Mouse (Mus musculus): ENCODE results near the gene Arrdc2.
A peak's percentile ranks its signal among the peaks of the same experiment; 100 is the strongest.

The Arrdc2 gene

DNA sequence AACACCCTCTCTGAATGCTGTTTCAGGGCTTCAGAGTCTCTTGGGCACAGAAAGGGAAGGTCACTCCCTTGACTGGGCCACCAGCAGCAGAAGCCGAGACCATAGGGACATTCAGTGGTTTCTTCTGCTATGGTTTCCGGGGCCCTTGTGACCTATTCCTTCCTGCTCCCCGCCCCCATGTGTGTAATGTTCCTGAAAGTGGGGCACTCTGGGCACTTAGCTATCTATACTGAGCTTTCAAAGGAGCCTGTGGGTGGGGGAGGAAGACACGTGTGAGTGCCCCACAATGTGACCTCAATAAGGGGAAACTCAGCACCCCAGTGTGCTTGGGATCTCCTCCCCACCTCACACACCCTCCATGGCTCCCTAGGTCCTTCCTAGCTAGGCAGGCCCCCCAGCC lies 33.0 kb downstream of the Arrdc2 start:
- no peak for DNase-seq

DNA sequence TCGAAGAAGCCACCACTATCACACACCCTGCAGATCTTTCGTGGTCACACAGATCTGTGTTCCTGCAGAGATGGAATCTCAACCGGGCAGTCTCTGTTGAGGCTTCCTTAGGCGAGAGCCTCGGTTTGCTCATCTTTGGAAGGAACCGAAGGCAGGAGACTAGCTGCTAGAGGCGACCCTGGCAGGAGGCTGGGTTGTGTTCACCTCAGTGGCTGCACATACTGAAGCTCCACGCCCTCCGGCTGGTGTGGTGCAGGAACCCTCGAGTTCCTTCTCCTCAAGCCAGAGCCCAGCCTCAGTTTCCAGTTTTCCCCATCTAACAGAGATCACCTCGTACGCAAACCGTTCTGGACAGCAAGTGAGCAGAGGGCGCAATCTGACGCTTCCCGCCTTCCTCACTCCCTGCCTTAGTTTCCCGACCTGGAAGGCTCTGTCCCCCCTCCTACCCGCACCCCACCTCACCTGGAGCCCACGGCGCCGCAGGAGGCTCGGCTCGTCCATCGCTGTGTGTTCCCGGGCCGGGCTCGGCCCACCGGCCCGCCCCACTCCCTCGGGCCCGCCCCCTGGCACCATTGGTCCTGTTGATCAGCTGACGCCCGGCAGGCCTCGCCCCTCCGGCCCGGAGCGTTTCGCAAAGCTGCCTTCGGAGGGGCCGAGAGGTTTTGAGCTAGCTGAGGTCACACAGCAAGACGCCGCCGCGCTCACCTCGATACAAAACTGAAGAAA lies 34.9 kb downstream of the Arrdc2 start, which contains the start of gene Mast3:
Gene Mast3, minus strand, starts transcription at position 574 of the 726 bp plus-strand sequence.
- DNase-seq: peak; percentile 91 to 95

DNA sequence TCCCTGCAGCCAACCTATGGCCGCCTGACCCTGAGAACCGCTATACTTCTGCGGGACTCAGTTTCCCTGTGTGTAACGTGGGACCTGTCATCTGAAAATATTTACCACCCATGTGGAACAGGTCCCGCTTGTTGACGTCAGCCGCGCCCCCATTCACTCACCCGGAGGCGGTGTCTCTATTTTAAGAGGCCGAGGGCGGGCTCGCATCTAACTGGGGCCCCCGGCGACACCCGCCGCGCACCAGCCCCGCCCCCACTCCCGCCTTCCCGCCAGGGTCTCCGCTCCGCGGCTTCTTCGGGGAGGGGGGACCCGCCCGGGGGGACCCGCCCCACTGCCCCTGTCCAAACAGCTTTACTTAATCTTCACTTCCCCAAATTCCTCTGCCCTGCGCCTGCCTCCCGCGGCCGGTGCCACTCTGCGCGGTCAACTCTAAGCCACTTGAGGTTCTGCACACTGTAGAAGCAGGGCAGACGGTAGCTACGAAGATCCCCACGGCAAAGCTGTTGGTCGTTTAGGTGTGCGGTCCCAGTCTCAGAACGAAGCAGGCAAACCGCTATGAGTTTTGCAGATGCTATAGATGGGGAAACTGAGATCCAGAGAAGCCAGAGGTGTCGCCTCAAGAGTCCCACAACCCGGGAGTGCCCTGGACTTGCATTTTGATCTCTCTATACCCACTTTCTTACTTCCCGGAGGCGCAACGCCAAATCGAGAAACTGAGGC lies 35.6 kb downstream of the Arrdc2 start:
- peak; percentile 53 to 61 for DNase-seq

DNA sequence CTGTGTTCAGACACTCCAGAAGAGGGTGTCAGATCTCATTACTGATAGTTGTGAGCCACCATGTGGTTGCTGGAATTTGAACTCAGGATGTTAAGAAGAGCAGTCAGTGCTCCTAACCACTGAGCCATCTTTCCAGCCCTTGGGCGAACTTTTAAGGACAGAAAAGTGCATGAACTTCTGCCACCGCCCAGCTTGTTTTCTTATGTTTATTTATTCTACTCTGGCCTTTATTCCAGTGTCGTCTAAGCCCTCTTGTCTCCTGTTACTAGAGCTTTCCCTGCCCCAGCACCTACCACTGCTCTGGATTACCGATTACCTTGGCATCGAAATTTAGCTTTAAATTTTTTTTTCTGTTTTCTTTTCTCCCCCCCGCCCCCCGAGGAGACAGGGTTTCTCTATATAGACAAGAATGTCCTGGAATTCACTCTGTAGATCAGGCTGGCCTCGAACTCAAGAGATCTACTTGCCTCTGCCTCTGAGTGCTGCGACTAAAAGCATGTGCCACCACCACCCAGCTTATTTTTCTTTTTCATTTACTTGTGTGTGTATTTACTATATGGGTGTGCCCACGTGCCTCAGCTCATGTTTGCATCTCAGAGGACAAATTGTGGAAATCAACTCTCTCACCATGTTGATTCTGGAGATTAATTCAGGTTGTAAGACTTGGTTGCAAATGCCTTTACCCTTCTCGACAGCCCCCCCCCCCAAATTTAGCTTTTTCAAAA lies 36.6 kb downstream of the Arrdc2 start:
- no peak for DNase-seq

DNA sequence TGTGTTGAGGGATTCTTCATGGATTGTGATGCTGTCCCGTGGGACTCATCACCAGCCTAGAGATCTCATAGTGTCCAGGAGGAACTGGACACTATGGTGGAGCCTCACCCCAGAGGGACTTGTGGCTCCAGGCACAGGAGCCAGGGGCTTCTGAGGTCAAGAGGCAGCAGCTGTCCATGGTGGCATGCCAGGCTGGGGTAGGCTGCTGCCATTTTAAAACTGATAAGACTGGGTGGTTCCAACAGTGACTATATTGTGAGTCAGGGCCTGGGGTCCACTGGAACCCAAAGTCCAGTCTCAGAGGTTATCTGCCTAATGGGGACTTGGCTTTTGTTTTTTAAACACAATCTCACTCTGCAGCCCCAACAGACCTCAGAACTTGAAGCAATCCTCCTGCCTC lies 37.7 kb downstream of the Arrdc2 start:
- DNase-seq: no peak

DNA sequence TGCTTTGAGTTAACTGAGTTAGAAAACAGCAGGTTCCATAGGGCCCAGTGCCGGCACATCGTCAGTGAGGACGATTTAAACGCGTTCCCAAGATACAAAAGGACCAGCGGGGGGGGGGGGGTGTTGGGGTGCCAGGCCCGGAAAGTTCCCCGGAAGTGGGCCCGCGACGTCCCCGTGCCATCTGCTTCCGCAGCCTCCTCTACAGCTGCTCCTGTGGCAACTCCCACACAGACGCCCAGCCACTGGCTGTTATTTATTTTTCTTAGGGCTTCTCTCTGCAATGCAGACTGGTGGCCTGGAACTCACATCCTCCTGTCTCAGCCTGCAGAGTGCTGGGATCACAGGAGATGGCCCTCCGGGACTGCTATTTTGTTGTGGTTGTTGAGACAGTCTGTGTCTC lies 38.4 kb downstream of the Arrdc2 start:
- peak in 1 of 2 experiments; percentile 44 for DNase-seq

DNA sequence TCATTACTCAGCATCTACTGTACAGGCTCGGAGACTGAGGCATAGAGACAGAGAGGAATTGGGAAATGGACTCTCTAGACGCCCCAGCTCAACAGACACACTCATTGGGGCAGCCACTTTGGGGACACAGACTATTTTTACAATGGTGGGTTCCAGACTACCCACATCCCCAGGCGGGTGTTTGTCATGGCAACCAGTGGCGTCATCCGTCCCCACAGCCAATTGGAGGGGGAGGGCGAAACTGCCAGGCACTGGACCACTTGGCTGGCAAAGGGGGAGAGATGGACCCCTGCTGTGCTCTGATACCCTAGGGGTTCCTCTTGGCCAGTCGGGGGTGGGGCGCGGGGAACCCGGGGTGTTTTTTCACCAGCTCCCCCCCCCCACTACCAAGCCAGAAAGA lies 38.9 kb downstream of the Arrdc2 start:
- no peak for DNase-seq

DNA sequence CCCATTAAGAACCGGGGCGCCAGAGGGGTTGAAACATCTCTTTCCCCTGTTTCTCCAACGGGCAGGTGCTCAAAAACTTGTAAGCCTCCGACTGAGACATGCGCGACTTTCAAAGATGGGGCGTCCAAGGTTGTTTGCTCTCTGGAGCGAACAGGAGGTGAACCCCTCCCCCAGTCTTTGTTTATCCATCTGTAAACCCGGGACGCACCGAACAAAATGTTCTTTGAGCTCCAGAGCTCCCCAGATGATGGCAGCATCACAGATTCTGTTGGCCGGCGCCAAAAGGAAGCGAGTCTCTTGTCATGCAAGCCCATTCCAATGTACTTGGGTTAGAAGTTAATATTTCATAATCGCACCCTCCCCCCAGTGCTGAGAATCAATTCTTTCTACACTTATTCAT lies 41.2 kb downstream of the Arrdc2 start:
- no peak for DNase-seq

DNA sequence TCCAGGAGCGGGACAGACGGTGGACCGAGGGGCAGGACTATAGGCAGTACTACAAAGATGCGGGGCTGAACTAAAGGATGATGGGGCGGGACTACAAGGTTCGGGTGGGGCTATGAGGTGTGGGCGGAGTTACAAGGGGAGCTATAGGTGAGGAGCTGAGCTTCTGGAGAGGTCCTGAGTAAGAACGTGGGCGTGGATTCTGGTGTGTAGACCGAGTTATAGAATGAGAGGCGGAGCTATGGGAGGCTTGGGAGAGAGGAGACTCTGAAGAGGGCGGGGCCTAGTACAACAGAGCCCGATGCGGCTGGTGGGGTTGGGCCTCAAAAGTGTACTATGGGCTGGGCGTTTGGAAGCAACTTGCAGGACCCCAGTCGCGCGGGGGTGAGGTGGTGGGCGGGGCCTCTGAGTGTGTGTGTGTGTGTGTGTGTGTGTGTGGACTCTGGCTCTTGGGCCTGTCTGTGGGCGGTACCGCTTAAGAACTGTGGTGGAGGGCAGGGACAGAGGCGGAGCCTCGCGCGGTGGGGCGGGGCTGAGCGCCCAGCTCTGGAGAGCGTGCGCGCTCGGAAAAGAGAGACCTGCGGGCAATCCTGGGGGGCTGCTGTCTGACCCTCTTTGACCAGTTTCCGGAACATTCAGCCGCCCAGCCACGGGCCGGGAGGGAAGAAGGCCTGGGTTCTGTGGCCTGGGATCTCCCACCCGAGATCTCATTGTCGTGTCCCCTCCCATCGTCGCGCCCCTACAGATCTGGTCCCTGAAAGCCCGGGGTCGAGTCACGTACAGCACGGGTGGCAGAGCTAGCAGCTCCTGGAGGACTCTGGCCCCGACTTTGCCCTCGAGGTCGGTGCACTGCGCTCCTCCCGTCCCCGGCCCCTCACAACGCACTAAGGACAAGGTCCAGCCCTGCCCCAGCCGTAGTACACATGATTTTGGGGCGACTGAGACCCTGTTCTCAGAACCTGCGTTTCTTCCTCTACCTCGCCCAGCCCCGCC lies 42.1 kb downstream of the Arrdc2 start:
- peak; percentile 92 to 95 for DNase-seq

DNA sequence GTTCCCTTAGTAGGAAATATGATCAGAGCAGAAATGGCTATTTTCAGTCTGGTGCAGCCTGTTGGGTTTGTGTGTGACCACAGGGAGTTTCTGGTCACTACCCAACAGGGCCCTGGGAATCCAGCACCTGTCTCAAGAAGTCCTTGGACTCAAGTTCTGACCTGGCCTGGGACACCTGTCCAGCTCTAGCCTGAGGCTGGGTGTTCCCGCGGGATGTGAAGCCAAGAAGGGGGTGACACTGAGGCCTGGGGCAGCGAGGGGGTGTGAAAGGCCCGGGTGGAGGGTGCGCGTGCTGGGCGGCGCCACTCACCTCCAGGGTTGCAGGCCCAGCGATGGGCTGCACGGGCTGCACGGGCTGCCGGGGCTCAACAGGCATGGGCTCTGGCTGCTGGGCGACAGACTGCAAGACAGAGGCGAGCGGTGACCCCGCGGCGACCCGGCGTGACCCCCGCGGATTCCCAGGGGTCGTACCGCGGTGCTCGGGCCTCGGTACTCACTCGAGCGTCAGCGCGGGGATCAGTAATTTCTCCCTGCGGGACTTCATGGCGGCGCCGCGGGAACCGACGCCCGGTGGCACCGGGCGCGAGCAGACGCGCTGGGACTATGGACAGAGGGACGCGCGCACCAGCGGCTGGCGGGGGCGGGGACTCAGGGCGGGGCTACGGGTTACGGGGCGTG lies 43.0 kb downstream of the Arrdc2 start:
- no peak for DNase-seq

DNA sequence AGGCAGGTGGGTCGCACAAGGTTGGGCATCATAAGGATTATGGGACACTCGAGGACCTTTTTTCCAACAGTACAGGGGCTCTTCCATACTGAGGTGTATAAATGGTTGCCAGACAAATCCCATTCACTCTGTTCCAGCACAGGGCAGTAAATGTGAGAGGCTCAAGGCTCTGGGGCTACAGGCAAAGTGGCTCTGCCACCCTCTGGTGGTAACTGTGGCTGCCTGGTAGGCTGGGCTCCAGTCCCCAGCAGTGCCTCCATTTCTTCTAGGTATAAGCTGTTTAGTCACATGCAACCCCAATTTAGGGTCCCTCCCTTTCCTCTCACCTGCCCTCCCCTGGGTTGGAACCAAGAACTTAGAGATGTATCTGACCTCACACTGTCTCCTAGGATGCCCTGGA lies 44.1 kb downstream of the Arrdc2 start:
- no peak for DNase-seq

DNA sequence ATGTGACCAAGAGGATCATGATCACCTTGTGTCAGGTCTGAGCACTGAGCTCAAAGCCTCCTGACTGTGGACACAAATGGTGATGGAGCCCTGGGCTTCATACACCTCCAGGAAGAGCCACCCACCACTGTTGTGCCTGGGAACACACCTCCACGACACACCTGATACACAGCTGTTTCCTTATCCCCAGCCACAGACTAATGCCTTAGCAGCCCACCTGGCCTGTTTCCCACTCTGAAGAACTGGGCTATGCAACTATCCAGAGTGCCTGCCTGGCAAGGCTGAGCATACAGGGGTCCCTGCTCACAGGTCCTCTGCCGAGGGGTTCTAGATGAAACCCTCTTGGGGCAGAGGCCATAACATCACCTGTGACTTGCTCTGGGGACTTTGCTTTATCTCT lies 45.3 kb downstream of the Arrdc2 start:
- no peak for DNase-seq

DNA sequence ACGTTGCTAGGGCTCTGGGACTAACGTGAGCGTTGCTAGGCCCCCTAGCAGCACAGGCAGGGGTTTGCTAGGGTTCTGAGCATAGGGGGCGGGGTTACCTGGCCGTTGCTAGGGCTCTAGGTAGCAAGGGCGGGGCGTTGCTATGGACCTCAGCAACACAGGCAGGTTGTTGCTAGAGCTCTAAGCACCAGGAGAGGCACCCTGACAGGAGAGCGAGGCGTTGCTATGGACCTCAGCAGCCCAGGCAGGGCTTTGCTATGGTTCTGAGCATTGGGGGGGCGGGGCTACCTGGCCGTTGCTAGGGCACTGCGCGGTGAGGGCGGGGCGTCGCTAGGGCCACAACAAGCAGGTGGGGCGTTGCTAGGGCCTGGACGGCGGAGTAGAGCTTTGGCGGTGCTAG lies 46.8 kb downstream of the Arrdc2 start:
- DNase-seq: peak; percentile 89 to 92

DNA sequence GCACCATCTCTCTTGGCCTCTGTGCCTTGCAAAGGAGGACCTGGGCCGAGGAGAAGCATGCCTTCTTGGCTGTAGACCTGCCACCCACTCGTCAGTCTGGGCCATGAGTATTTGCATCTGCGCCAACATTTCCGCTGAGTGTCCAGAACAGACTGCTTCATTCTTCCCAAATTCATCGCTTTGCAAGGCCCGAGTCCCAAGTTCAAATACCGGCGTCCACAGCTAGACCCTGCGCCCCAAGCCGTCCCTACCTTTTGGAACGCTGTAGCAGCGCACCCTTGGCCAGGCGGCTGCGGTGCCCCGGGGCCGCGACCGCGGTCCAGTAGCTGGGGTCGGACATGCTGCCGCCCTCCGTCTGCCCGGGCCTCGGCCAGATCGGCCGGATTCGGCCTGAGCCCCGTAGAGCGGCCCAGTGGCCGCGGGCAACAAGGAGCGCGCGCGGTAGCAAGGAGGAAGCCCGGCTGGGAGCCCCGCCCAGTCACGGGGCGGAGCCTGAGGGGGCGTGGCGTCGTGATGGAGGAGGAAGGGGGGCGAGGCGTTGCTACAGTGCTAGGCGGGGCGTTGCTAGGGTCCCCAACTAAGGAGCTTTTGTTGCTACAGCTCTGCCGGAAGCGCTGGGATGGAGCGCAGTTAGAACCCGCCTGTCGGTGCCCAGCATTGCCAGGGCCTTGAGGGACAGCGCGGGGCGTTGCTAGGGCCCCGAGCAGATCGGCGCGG lies 47.4 kb downstream of the Arrdc2 start:
- DNase-seq: peak; percentile 99

DNA sequence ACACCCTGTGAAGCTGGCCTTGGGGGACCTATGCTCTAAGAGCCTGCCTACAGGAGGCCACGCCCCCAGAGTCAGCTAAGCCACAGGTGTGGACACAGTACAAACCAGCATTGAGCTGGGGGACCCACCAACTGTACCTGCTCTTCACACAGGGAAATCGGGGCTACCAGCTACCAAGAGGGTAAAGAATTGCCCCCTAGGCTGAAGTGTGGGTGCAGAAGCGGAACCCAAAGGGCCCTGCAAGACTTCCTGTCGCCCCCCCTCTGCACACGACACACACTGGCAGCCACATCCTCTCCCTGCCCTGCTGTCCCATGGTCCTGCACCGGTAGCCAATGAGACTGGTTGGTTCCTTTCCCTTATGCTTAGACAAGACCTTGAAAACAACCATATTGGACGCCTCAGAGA lies 48.2 kb downstream of the Arrdc2 start:
- DNase-seq: peak; percentile 53 to 69

DNA sequence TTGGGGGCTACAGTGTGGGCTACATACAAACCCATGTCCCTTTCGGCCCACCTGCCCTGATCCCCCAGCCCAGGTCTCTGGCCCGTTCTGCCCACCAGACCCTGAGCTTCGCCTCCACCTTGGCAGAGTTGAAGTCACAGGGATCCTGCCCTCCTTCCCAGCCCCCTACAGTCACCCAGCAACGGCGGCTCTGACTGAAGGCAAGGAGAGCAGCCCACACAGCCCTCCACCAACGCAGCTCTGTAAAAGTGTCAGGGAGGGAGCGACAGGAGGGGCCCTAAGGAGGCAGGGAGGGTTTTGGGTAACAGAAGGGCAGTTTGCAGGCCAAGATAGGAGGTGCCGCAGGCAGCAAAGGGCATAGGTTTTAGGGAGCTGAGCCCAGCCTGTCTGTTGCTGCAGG lies 48.7 kb downstream of the Arrdc2 start:
- peak in 1 of 2 experiments; percentile 52 for DNase-seq

DNA sequence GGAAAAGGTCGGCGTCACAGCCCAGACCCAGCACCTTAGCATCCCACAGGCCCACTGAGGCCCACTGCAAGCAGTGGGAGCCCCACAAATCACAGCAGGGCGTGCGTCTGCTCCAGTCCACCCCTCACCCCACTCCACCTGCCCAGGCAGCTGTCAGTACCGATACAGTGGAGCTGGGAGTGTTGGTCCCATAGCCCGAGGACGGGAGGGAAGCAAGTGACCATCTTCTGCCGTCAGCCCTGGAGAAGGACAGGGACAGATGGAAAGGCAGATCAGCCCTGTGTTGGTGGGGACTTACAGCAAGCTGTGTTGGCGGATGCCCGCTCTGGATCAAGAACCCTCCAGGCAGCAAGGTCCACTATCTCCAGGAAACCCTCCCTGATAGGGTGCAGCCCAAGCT lies 50.5 kb downstream of the Arrdc2 start:
- DNase-seq: no peak

DNA sequence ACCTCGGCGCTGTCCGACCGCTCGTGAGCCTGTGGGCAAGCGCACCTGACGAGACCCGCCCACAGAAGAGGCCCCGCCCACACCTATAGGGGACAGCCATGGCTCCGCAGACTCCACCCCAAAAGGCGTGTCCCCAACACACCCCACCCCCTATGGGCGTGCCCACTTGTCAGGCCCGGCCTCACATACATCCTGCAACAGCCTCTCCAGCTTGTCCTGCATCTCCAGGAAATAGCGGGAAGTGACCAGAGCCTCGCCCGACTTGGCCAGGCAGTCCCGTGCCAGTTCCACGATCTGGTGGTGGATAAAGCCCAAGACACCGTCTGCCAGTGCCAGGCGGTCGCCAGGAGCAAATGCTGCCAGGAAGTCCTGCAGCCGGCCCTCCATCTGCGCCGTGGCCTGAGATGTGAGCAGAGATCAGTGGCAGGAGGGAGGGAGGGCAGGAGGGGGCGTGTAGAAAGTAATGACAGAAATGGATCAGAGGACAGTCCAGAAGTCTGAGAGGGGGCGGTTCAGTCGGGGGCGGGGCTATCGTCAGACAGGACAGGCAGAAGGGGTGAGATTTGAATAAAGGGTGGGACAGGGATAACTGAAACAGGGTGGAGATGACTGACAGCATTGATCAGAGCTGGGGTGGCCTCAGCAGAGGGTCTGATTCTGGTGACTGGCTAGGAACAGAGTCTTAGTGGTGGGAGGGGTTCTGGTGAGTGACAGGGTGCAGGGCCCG lies 51.4 kb downstream of the Arrdc2 start:
- DNase-seq: peak; percentile 78 to 84

DNA sequence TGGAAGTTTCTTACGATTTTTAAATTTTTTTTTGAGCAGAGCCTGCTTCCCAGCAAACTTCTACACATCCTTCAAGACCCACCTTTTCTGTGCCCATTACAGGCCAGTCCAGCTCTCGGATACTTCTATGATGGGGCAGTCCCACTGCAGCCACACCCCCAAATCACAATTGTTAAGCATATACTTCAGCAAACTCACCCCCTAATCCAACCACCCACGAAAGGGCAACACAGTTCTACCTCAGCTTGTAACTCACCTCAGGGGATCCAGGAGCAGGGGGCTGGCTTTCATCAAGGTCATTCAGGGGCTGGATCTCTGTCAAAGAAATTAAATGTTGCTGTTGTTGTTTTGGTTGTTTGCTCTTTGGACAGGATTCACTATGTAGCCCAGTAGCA lies 52.5 kb downstream of the Arrdc2 start:
- no peak for DNase-seq

DNA sequence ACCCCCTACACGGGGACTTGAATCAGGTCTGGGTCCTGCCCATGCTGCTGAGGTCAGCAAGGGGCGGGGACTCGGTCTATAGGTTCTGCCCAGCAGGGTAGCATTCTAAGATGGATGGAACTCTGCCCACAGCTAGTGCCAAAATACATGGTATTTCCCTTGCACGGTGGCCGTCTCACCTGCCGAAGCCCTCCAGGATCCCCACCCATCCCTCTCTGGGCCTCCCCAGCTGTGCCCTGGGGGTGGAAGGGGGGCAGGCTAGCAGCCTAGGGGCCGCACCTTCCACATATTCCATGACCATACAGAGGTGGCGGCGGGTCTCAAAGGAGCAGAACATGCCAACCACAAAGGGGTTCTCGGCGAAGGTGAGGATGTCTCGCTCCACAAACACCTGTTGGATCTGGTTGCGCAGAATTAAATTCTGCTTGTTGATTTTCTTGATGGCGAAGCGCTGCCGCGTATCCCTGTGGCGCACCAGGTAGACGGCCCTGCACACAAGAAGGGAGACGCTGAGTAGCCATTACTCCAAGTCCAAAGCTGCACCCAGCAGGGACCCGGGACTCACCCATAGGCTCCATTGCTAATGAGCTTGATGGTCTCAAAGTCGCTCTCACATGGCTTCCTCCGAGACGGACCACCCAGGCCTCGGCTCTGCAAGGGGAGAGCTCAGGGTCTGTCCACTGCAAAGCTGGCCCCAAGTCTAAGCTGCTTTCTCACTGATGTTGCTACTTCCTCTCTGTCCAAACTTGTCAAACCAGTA lies 53.0 kb downstream of the Arrdc2 start:
- no peak for DNase-seq

Data from kidney, postnatal 4 days (tissue).